Mouse (Mus musculus): ENCODE results near the gene Cyp4f37. TPM values are rescaled to one million over a fixed set of nuclear protein-coding genes. Genes with fewer than 3 reads are reported as not detected.

Cyp4f37 gene
- total and polyA plus RNA-seq, 3 experiments: not detected

- DNase-seq (ENCODE audit: low read depth, low spot score): no peak
- Histone ChIP-seq H3K9me3 (replicated peaks; ENCODE audit: insufficient read depth, low read length) (no peaks in the 10 kb centered on the region), H3K79me2 (ENCODE audit: control insufficient read depth, insufficient read depth, low read length, poor library complexity) (no peaks in the 10 kb centered on the region), H3K27ac (ENCODE audit: control insufficient read depth, low read depth, low read length) (no peak overlapping the region), H3K9ac (ENCODE audit: control insufficient read depth, low read depth, low read length, poor library complexity, severe bottlenecking) (no peak overlapping the region), H3K4me3 (ENCODE audit: control insufficient read depth in 1 of 2, insufficient read depth in 1 of 2, low read depth in 2 of 2, low read length in 2 of 2) (no peak overlapping the region), H3K36me3 (ENCODE audit: control insufficient read depth in 1 of 2, insufficient read depth in 2 of 2, low read length in 2 of 2) (no peaks in the 10 kb centered on the region), H3K27me3 (ENCODE audit: control insufficient read depth in 1 of 2, insufficient read depth in 2 of 2, low read length in 2 of 2) (no peaks in the 10 kb centered on the region; a peak in 1 of 4 replicates), H3K4me1 (ENCODE audit: control insufficient read depth in 1 of 2, insufficient read depth in 2 of 2, low read length in 2 of 2) (no peaks in the 10 kb centered on the region)
- TF ChIP-seq EP300 (IDR thresholded peaks at IDR 0.05; ENCODE audit: low read depth in 1 of 2, low read length in 2 of 2): no peak
- TF ChIP-seq MAX (IDR thresholded peaks at IDR 0.05; ENCODE audit: low read length): no peak
- TF ChIP-seq RCOR1 (IDR thresholded peaks at IDR 0.05; ENCODE audit: low read depth, low read length): no peak
- TF ChIP-seq MYC (IDR thresholded peaks at IDR 0.05; ENCODE audit: low read depth, low read length): no peak
- TF ChIP-seq NELFE (IDR thresholded peaks at IDR 0.05; ENCODE audit: low read depth, low read length): no peak
- TF ChIP-seq USF1 (IDR thresholded peaks at IDR 0.05; ENCODE audit: low read depth, low read length): no peak
- no peak for TF ChIP-seq ZKSCAN1 (IDR thresholded peaks at IDR 0.05; ENCODE audit: low read depth, low read length)
- no peak for TF ChIP-seq HCFC1 (IDR thresholded peaks at IDR 0.05; ENCODE audit: low read depth, low read length)
- TF ChIP-seq JUND (IDR thresholded peaks at IDR 0.05; ENCODE audit: low read depth, low read length): no peak
- no peak for TF ChIP-seq MXI1 (IDR thresholded peaks at IDR 0.05; ENCODE audit: low read depth, low read length)
- no peak for TF ChIP-seq NRF1 (IDR thresholded peaks at IDR 0.05; ENCODE audit: insufficient read depth, low read depth, low read length, poor library complexity, severe bottlenecking)
- no peak for TF ChIP-seq RAD21 (IDR thresholded peaks at IDR 0.05; ENCODE audit: low read depth, low read length)
- no peak for TF ChIP-seq TCF12 (IDR thresholded peaks at IDR 0.05; ENCODE audit: low read depth, low read length)
- TF ChIP-seq CHD2 (IDR thresholded peaks at IDR 0.05; ENCODE audit: low read length): no peak
- TF ChIP-seq TAL1 (IDR thresholded peaks at IDR 0.05; ENCODE audit: low read length): no peak
- no peak for TF ChIP-seq USF2 (IDR thresholded peaks at IDR 0.05; ENCODE audit: borderline replicate concordance in 1 of 2, insufficient read depth in 1 of 2, low read depth in 1 of 2, low read length in 2 of 2)
- no peak for TF ChIP-seq CTCF (IDR thresholded peaks at IDR 0.05 in 2 of 3, conservative IDR thresholded peaks at IDR 0.05 in 1 of 3; ENCODE audit: control insufficient read depth in 1 of 3, insufficient read depth in 1 of 3, low read depth in 2 of 3, low read length in 3 of 3, poor library complexity in 1 of 3, severe bottlenecking in 1 of 3)
- TF ChIP-seq ELF1 (IDR thresholded peaks at IDR 0.05; ENCODE audit: low read depth, low read length): no peak
- no peak for TF ChIP-seq CHD1 (IDR thresholded peaks at IDR 0.05; ENCODE audit: low read depth, low read length)
These were observed 37.1 kb downstream of the Cyp4f37 start for GRCm38 (mm10) chr17:32658246-32658645.

GRCm38 (mm10) chr17:32658712-32659111 lies 37.6 kb downstream of the Cyp4f37 start, which contains the start of gene Cyp4f40:
Gene Cyp4f40, plus strand, starts transcription at chr17:32658900.
- Histone ChIP-seq H3K4me1 (ENCODE audit: control insufficient read depth in 1 of 2, insufficient read depth in 2 of 2, low read length in 2 of 2) (no peaks in the 10 kb centered on the region), H3K36me3 (ENCODE audit: control insufficient read depth in 1 of 2, insufficient read depth in 2 of 2, low read length in 2 of 2) (no peaks in the 10 kb centered on the region), H3K79me2 (ENCODE audit: control insufficient read depth, insufficient read depth, low read length, poor library complexity) (no peaks in the 10 kb centered on the region), H3K9me3 (replicated peaks; ENCODE audit: insufficient read depth, low read length) (no peaks in the 10 kb centered on the region), H3K4me3 (ENCODE audit: control insufficient read depth in 1 of 2, insufficient read depth in 1 of 2, low read depth in 2 of 2, low read length in 2 of 2) (no peak within 1 kb of the TSS), H3K27ac (ENCODE audit: control insufficient read depth, low read depth, low read length) (no peak within 1 kb of the TSS), H3K9ac (ENCODE audit: control insufficient read depth, low read depth, low read length, poor library complexity, severe bottlenecking) (no peak within 1 kb of the TSS), H3K27me3 (ENCODE audit: control insufficient read depth in 1 of 2, insufficient read depth in 2 of 2, low read length in 2 of 2) (no peaks in the 10 kb centered on the region; a peak in 1 of 4 replicates)
- DNase-seq (ENCODE audit: low read depth, low spot score): no peak
- TF ChIP-seq TBP (IDR thresholded peaks at IDR 0.05; ENCODE audit: low read depth, low read length) (no peak), POLR2A (IDR thresholded peaks at IDR 0.05; ENCODE audit: control insufficient read depth in 1 of 2, insufficient read depth in 1 of 2, low read depth in 1 of 2, low read length in 2 of 2, poor library complexity in 1 of 2) (no peak), USF1 (IDR thresholded peaks at IDR 0.05; ENCODE audit: low read depth, low read length) (no peak), MEF2A (IDR thresholded peaks at IDR 0.05; ENCODE audit: extremely low read depth, insufficient replicate concordance, low read depth, low read length, poor library complexity, severe bottlenecking) (no peak), ZKSCAN1 (IDR thresholded peaks at IDR 0.05; ENCODE audit: low read depth, low read length) (no peak), SMC3 (IDR thresholded peaks at IDR 0.05; ENCODE audit: low read depth, low read length) (no peak), POLR2AphosphoS2 (IDR thresholded peaks at IDR 0.05; ENCODE audit: low read length) (no peak), ETS1 (IDR thresholded peaks at IDR 0.05; ENCODE audit: low read depth, low read length) (no peak), BHLHE40 (IDR thresholded peaks at IDR 0.05; ENCODE audit: borderline replicate concordance, low read depth, low read length) (no peak), HCFC1 (IDR thresholded peaks at IDR 0.05; ENCODE audit: low read depth, low read length) (no peak), MAFK (IDR thresholded peaks at IDR 0.05; ENCODE audit: borderline replicate concordance, low read depth, low read length) (no peak)

Data from MEL (cell line).